Mouse (Mus musculus): ENCODE results near the gene Rnf150. TPM values are rescaled to one million over a fixed set of nuclear protein-coding genes. Genes with fewer than 3 reads are reported as not detected.

The Rnf150 gene
- total RNA-seq, 2 experiments from 2014 or later = 36.8 to 39.6 TPM

GRCm38 (mm10) chr8:82887234-82887633, 24.1 kb downstream of the Rnf150 start:
- DNase-seq (ENCODE audit: low spot score in 2 of 2) = no peak

- DNase-seq (ENCODE audit: low spot score in 2 of 2) = no peak
Measured at GRCm38 (mm10) chr8:82889062-82889720, 26.0 kb downstream of the Rnf150 start.

- no peak for DNase-seq (ENCODE audit: low spot score in 2 of 2)
Measured at GRCm38 (mm10) chr8:82895091-82895490, 31.9 kb downstream of the Rnf150 start.

GRCm38 (mm10) chr8:82896796-82897195, 33.6 kb downstream of the Rnf150 start:
- DNase-seq (ENCODE audit: low spot score in 2 of 2) = no peak

GRCm38 (mm10) chr8:82897628-82898458, 34.7 kb downstream of the Rnf150 start:
- no peak for DNase-seq (ENCODE audit: low spot score in 2 of 2)

GRCm38 (mm10) chr8:82898459-82898841, 35.3 kb downstream of the Rnf150 start:
- no peak for DNase-seq (ENCODE audit: low spot score in 2 of 2)

GRCm38 (mm10) chr8:82900958-82901357, 37.8 kb downstream of the Rnf150 start:
- DNase-seq (ENCODE audit: low spot score in 2 of 2) = no peak

GRCm38 (mm10) chr8:82901549-82902138, 38.5 kb downstream of the Rnf150 start:
- no peak for DNase-seq (ENCODE audit: low spot score in 2 of 2)

GRCm38 (mm10) chr8:82903497-82903896, 40.3 kb downstream of the Rnf150 start:
- no peak for DNase-seq (ENCODE audit: low spot score in 2 of 2)

- no peak for DNase-seq (ENCODE audit: low spot score in 2 of 2)
Measured at GRCm38 (mm10) chr8:82907271-82907670, 44.1 kb downstream of the Rnf150 start.

- no peak for DNase-seq (ENCODE audit: low spot score in 2 of 2)
Measured at GRCm38 (mm10) chr8:82911436-82911835, 48.3 kb downstream of the Rnf150 start.

GRCm38 (mm10) chr8:82912282-82912681, 49.1 kb downstream of the Rnf150 start:
- DNase-seq (ENCODE audit: low spot score in 2 of 2) = no peak

- DNase-seq (ENCODE audit: low spot score in 2 of 2) = no peak
Measured at GRCm38 (mm10) chr8:82914543-82914942, 51.4 kb downstream of the Rnf150 start.

GRCm38 (mm10) chr8:82916851-82917539, 53.8 kb downstream of the Rnf150 start:
- DNase-seq (ENCODE audit: low spot score in 2 of 2) = no peak

GRCm38 (mm10) chr8:82917540-82918316, 54.6 kb downstream of the Rnf150 start:
- no peak for DNase-seq (ENCODE audit: low spot score in 2 of 2)

GRCm38 (mm10) chr8:82919676-82920075, 56.5 kb downstream of the Rnf150 start:
- DNase-seq (ENCODE audit: low spot score in 2 of 2) = no peak

- no peak for DNase-seq (ENCODE audit: low spot score in 2 of 2)
Measured at GRCm38 (mm10) chr8:82920124-82920523, 57.0 kb downstream of the Rnf150 start.

- DNase-seq (ENCODE audit: low spot score in 2 of 2) = no peak
Measured at GRCm38 (mm10) chr8:82925286-82925685, 62.1 kb downstream of the Rnf150 start.

- no peak for DNase-seq (ENCODE audit: low spot score in 2 of 2)
Measured at GRCm38 (mm10) chr8:82926518-82926917, 63.4 kb downstream of the Rnf150 start.

GRCm38 (mm10) chr8:82931554-82931953, 68.4 kb downstream of the Rnf150 start:
- DNase-seq (ENCODE audit: low spot score in 2 of 2) = no peak

- DNase-seq (ENCODE audit: low spot score in 2 of 2) = no peak
Measured at GRCm38 (mm10) chr8:82936162-82936561, 73.0 kb downstream of the Rnf150 start.

Data from layer of hippocampus, postnatal 14 days (tissue).